Mouse (Mus musculus) hindlimb bud, embryonic 11.5 days (tissue): ENCODE data around the gene Nup133.

Source experiments
- DNase-seq: peaks from one replicate; pipeline ENCODE4 v3.0.0-alpha.2; 2012; ENCODE audit warnings: low read depth, low spot score; ENCODE audit errors: extremely low spot score

The Nup133 gene

DNA sequence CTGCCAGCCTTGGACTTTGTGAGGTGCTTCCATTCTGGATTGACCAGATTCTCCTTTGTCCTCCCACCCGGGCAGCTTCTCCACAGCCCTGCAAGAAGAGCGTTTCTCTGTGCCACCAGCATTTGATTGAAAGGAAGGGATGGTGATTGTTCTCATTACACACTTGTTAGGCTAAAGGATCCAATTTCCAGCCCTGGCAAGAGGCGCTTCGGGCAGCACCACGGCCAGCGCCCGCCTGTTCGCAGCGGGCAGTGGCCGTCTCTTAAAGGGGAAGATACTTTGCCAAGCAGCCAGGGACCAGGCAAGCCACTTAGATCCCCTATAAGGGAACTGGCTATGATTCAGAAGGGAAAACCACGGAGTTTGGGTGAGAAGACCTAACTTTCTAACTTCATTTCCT is 57.8 kb downstream of the Nup133 start:
- peak; percentile 26 for DNase-seq

DNA sequence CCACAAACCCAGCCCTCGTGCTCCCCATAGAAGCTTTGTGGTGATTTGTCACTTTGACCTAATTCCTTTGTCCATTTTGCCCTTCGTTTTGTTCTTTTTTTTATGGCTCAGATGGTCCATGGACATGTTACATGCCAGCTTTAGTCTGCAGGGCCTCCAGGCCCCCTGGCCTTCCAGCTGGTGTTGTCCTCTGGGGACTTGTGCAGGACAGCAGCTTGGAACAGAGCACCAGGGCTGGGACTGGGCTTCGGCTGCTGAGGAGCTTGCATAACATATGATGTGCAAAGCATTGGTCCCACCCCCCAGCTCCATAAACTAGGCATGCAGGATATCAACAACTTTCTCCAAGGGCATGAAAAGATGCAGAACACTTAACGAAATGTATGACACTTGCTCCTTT is 59.3 kb downstream of the Nup133 start:
- no peak for DNase-seq

DNA sequence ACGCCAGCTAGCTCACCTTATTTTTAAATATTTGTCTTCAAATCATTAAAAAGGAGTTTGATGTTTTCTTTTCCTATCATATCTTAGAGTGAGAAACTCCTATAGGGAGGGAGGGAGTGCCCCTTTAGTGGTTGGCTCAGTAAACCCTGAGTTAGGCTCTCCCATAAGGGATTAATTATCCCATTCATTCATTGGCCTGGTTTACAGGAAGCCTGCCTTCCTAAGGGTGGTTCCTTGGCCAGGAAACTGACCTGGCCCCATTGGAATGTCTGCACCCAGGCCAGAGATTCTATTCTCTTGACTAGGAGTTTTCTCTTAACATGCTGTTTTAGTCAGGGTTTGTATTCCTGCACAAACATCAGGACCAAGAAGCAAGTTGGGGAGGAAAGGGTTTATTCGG is 61.1 kb downstream of the Nup133 start:
- DNase-seq, result no peak

DNA sequence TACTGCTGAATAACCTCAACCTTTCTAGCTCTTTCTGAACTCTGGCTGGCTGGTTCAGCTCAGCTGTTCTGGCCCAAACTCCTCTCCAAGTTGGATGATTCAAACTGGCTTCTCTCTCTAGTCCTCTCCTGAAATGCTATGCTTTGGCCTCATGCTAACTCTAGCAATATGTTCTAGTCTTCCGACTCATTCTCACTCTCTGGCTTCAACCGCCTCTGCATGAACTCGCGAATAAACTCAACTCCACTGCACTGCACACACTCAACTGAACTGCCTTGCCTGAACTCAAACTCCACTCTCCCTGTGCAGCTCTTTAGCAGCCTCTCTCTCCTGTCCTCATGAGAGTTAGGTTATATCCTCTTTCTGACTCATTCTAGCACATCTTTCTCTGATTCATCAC is 61.9 kb downstream of the Nup133 start:
- DNase-seq, result no peak

DNA sequence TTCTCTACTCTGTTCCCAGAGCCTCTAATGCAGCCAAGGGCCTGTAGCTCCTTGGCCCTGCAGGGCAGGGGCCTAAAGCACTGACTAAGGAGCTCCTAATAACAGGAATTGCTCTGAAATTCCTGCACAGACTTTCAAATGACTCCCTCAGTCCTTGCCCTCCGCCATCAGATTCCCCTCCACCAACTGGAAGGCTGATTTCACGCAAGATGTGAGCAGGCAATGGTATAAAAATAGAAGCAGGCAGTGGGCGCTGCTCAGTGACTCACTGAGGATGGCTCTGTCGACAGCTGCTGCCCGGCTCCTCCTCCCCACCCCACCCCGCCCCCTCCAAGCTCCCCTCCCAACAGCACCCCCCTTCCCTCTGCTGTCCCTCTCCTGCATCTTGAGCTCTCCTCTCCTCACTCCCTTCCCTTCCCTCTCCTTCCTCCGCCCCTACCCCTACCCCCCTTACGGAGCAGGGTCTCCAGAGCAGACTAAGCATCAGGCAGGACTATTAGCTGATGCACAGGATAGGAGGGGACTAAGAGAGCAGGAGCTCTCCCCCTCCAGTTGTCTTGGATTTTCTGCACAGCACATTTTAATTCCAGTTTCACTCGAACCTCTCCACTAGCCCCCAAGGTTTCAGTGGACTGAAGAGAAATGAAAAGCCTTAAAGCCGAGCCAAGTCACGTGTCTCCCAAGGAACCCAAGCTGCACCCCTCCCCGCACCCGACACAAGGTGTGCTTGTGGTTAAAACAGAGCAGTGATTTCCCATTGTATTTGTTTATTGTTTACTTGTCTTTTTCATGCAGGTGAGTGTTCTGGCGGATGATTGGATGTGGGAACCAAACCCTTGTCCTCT is 64.1 kb downstream of the Nup133 start:
- no peak for DNase-seq

DNA sequence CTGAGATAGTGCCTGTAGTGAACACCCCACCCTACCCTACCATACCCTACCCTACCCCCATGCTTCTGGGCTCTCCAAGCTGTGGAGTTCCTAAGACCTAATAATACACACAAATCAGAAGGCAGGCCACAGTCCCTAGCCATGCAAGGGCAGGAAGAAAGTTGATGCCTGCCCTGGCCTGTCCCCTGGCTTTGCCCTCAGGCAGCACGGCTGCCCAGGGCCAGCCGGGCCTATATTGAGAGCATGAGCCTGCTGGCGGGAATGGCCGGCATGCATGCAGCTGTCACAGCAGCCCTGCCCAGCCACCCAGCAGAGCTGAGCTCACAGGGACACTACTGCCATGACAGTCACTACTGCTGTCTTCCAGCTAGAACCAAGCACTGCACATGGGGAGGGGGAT is 66.0 kb downstream of the Nup133 start:
- DNase-seq, result no peak

DNA sequence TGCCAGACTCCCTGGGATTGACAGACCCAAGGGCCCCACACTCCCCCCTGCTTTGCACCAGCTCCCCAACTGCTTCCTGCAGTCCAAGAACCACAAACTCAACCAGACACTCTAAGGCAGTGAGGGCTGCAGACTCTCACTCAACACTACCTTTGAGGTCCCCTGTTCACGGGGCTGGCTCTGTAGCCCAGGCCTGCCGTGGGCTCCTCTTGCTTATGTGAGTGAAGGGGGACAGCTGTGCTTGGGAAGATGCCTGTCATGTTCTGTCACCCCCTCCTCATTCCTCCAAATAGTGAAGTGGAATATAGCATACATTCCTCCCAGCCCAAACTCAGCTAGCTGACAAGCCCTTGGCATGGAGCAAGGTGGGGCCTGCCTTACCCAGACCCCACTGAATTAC is 66.7 kb downstream of the Nup133 start:
- no peak for DNase-seq

DNA sequence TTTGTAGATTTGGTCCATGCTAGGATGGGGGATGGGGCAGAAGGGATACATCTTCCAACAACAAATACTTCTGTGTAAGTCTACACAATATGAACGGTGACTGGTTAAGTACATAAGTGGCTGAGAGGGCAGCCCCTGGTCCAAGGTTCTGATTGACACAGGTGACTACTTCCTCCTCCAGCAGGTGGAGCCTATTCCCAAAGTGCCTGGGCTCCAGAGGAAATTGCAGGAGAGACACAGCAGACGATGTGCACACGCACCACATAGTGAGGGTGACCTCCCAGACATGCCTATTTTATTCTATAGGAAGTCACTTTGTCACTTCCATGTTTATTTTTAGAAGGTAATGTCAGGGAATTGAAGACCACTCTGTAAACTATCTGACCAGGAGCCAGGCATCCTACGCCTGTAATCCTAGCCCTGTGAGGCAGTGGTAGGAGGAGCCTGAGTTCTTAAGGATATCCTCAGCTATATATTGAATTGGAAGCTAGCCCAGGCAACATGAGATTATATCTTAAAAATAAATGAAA is 68.2 kb downstream of the Nup133 start:
- no peak for DNase-seq

DNA sequence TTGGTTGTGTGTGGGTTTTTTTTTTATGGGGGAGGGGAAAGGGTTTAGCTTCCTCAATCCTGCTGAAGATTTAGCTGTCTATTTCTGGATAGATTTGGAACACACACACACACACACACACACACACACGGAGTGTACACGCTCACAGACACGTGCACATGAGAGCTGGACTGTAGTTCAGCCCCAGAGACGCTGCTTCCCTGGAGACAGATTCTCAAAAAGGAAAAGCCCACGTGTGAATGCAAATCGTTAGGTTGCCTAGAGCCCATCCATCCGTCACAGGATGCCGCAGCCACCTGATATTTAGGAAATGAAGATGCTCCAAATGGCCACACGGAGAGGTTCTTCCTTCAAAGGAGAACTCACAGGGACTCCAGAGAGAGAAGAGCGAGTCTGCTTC is 68.8 kb downstream of the Nup133 start:
- DNase-seq, result no peak

DNA sequence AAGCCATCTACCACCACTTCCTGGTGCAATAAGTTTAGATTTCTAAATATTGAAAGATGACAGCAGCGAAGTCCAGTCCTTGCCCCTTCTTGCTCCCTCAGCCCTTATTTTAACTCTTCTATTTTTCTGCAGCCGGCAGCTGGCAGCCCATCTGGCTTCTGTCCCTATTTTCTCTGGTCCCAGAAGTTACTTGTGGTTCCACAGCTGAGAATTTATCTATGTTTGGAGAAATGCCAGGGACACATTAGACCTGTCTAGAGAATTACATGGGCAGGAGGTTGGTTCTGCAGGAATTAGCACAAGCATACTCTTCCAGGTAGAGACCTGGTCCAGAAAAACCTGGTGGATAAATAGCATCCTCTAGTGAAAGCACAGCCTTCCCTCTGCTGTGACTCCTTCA is 71.2 kb downstream of the Nup133 start:
- DNase-seq, result no peak

DNA sequence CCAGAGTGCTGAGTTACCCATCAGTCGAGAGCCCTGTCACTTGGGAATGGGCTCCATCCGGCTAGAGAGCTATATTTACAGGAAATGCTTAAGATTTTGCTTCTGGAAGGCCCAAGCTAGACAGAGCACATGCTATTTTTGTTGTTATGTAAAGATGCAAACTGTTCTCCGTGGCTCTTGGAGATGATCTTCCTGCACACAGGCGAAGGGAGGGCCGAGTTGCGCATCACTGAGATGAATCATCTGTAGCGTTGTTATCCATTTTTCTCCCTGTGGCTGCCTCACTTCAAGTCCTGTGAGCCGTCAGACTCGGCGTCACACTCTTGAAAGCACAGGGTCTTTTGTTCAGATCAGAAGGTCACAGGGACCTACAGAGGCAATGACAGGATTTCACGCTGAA is 74.7 kb downstream of the Nup133 start:
- no peak for DNase-seq

DNA sequence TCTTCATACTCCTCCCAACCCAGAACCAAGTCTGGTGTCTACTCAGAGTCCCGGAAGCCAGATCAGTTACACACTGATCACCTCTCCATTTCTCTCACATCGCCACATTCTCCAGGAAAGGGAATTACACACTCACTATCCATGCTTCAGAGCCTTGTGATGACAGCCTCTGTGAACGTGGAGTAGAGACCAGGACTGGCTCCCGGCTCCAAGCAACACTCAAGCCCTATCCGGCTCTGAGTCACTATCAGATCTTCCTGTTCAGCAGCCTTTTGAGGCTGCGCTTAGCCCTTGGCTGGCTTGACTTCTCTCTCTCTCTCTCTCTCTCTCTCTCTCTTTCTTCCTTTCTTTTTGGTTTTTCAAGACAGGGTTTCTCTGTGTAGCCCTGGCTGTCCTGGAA is 75.7 kb downstream of the Nup133 start:
- DNase-seq, result no peak

DNA sequence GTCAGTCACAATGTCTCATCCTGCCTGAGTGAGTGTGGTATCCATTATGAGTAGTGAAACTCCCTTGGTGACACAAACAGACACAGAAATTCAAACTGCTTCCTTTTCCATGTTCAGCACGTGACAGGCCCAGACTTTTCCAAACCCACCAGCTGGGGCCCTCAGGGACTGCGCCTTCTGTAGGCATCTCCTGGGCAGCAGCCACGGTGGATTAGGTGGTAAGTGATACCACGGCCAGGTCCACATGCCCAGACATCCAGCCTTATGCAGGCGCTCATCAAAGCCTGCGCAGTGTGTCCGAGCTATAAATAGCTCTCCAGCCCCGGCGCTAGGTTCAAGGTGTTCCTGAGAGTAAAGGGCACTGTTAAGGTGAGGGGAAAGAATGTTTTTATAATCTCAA is 77.0 kb downstream of the Nup133 start:
- no peak for DNase-seq

DNA sequence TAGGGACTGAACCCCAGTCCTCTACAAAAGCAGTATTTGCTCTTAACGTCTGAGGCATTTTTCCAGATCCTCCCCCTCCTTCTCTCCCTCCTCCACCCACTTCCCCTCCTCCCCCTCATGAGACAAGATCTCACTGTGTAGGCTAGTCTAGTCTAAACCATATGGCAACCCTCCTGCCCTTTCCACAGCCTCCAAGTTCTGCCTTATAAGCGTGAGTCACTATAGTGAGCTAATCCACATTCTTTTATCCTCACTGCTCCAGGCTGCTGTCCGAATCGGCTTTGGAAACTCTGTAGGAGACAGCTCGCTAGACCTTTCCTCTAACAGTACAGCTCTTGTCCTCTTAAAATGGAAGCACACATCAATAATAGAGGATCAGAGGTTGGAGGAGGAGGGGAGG is 82.1 kb downstream of the Nup133 start:
- DNase-seq, result no peak

DNA sequence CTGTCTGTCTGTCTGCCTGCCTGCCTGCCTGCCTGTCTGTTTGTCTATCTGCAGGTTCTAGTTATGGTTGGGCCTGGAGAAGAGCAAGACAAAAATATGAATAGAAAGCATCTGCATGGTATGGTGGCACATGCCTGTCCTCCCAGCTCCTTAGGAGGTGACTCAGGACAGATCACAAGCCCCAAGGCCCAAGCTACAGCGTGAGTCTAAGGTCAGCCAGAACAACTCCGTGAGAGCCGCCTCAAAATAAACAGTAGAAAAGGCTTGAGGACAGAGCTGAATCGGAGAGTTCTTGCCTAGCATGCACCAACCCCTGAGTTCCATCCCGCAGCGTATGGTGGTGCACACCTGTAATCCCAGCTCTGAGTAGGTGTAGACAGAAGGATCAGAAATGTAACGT is 83.3 kb downstream of the Nup133 start:
- no peak for DNase-seq

DNA sequence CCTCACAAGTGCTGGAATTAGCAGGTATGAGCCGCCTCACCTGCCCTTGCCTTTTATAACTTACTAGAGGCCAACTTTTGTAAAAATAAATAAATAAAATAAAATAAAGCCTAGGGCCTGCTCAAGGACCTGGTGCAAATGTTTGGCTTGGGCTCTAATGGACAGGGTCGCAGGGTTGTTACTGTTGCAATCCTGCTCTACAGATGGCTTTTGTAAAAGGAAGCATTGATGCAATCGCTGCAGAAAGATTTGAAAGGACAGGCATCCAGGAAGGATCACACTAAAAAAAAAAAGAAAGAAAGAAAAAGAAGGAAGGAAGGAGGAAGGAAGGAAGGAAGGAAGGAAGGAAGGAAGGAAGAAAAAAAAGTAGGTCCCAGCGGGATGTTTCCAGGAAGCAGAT is 88.7 kb downstream of the Nup133 start:
- DNase-seq, result no peak

DNA sequence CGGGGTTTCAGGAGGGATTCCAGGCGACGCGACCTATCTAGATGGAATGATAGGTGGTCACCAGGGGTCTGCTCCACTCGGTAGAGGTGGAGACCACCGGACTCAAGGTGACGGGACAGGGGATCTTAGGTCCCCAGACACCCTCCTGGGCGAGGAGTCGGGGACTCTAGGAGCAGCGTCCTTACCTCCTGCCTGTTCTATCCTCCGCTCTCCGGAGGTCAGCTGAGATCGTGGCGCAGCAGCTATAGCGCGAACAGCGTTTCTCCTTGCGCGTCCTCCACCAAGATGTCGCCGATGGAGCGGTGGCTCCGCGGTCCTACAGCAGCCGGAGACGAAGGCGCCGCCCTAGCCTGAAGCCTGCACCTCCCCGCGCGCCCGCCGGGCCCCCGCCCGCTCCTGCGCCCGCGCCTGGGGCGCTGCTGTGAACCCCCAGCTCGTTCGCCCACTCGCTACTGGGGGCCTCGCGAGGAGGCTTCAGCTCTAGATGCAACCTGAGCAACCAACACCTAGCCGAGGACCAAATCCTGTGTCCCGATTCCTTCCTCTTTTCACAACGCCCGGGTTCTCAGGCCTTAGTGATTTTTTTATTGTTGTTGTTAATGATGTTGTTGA is 89.3 kb downstream of the Nup133 start, which contains the start of gene Ccsap:
TSS of gene Ccsap (minus strand) at position 562 of the 612 bp plus-strand sequence.
- no peak for DNase-seq

DNA sequence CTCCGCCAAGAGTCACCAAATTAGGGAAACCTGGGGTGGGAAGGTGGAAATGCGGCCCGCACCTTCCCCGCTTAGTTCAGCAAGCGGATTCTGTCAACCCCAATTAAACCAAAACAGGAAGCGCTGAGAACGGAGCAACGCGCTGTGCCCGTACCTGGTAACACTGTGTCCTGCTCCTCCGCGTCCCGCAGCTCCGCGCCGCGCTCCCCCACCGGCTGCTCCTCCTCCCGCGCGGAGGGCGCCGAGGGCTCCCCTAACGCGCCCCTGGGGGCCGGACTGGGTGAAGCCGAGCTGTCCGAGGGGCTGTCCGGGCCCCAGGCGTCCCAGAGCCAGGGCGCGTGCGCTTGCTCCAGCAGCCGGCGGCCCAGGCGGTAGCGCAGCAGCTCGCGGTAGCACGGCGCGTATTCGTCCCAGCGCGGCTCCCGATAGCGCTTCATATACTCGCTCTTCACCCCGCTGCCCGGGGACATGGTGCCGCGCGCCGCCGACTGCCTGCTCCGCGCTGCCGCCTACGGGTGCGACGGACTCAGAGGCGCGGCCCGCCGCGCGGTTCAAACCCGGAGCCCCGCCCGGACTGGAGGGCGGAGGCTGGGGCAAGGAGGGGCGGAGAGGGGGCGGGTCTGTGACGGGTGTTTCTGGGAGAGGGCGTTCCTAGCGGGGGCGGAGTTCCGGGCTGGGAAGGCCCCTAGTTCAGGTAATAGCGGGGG is 90.0 kb downstream of the Nup133 start:
- DNase-seq, result peak; percentile 56

DNA sequence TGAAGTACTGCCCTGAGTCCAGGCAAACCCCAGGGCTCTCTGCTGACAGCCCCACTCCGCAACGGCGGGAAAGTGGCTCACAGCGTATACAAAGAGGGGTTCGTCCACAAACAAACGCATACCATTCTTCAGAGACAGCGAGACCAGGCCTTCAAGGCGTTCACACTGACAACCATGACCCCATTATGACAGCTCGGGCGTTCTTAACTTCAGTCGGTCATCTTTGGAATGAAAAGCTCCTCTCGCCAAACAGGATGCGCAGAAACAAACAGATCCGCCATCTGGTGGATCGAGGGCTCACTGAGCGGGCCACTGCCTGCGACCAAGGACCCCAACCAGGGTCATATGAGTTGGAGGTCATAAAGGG is 90.5 kb downstream of the Nup133 start:
- DNase-seq, result no peak

DNA sequence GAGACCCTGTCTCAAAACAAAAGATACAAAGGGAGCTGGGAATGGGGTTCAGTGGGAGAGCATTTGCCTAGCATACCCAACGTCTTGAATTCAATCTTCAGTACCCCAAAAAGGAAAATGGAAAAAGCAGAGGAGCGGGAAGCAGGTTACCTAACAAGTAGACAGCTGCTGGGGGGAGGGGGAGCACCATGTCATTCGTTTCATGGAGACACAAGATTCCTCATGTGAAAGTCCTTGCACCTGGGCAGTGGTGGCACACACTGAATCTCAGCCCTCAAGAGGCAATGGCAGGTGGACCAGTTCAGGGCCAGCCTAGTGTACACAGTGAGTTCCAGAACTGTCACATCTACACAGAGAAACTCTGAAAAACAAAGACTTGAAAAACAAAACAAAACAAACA is 91.7 kb downstream of the Nup133 start:
- DNase-seq, result no peak

DNA sequence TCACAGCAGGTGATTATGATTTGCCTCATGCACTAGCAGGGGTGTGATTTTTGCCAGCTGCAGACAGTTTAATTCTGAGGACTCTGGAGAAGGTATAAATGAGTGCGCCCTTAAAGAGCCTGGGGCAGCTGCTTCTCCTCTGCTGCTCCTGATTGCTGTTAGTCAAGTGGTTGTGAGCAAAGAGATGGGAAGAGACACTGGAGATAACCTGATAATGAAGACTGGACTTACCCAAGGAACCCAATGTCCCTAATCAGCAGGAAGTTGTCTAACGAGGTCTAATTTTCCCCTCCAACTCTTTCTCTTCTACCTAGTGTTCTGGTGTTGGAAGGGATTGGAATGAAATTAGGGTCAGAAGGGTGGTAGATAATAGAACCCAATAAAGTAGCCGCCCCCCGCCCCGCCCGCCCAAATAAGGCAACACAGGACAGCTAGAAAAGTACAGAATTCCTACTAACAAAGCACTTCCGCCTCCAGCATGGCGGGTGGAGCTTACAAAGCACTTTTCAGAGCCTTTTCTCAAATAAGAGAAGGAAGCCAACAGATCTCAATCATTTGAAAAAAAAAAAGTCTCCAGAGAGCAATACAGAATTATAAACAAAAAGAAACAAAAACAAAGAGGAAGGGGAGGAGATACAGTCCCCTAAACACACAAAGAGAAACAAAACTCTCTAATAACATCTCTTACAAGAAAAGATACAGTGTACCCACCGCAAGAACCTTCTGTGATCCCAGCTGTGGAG is 94.2 kb downstream of the Nup133 start:
- no peak for DNase-seq
